Mouse (Mus musculus) midbrain, embryonic 12.5 days (tissue): ENCODE results near the gene 1810024B03Rik. TPM values are rescaled to one million over a fixed set of nuclear protein-coding genes. Genes with fewer than 3 reads are reported as not detected.

Source experiments
- ATAC-seq: fragments of 200-750 bp; cut with Nextera tagmentation; 2 replicates; pipeline ENCODE4 v1.8.0; 2017; ENCODE audit warnings: low read depth, moderate TSS enrichment, moderate library complexity; ENCODE audit not compliant: low FRiP score
- H3K27ac ChIP-seq: fragments of 300-500 bp; sonication (generic); replicated peaks from 2 replicates; pipeline ENCODE4 v1.5.1; 2016; ENCODE audit warnings: mild to moderate bottlenecking
- H3K27me3 ChIP-seq: fragments of 300-500 bp; sonication (generic); 2 replicates; pipeline ENCODE4 v1.6.1; 2016; ENCODE audit warnings: mild to moderate bottlenecking
- H3K36me3 ChIP-seq: fragments of 300-500 bp; sonication (generic); 2 replicates; pipeline ENCODE4 v1.6.1; 2016
- H3K4me1 ChIP-seq: fragments of 300-500 bp; sonication (generic); 2 replicates; pipeline ENCODE4 v1.6.1; 2016
- H3K4me2 ChIP-seq: fragments of 300-500 bp; sonication (generic); replicated peaks from 2 replicates; pipeline ENCODE4 v1.6.1; 2016; ENCODE audit warnings: mild to moderate bottlenecking, moderate library complexity
- H3K4me3 ChIP-seq: fragments of 300-500 bp; sonication (generic); 2 replicates; pipeline ENCODE4 v1.5.1; 2016; ENCODE audit warnings: mild to moderate bottlenecking
- H3K9ac ChIP-seq: fragments of 300-500 bp; sonication (generic); replicated peaks from 2 replicates; pipeline ENCODE4 v1.6.1; 2016; ENCODE audit warnings: mild to moderate bottlenecking, moderate library complexity
- H3K9me3 ChIP-seq: fragments of 300-500 bp; sonication (generic); 2 replicates; pipeline ENCODE4 v1.6.1; 2016; ENCODE audit warnings: mild to moderate bottlenecking
- WGBS: fragments of 180-500 bp; shearing (Covaris S2); methylation state at CpG from one replicate; pipeline ENCODE4 v1.1.7; 2016; 5-methylcytosine and 5-hydroxymethylcytosine counted together
- polyA plus RNA-seq: library from polyadenylated mRNA; unstranded; fragments of >200 nt; fragmentation: Nextera tagmentation; extraction: Ambion mirVana; gene quantifications from 2 replicates; pipeline ENCODE4 v1.2.1, GENCODE M21; 2016

1810024B03Rik gene
- polyA plus RNA-seq, 1 experiment from 2014 or later: 2.6 TPM

GRCm38 (mm10) chr2:127145699-127146098 lies 62.4 kb downstream of the 1810024B03Rik start:
- Histone ChIP-seq H3K27me3 (peaks cover 16% of the 10 kb centered on the region), H3K36me3 (peaks cover 9% of the 10 kb centered on the region; the same call in 1 of the 2 replicates), H3K4me2 (no peak overlapping the region), H3K9me3 (no peaks in the 10 kb centered on the region), H3K4me3 (no peak overlapping the region), H3K4me1 (peaks cover 21% of the 10 kb centered on the region), H3K9ac (no peak overlapping the region), H3K27ac (no peak overlapping the region)
- WGBS: 85% methylated on average over 3 of the region's 3 CpGs
- ATAC-seq: no peak

DNA sequence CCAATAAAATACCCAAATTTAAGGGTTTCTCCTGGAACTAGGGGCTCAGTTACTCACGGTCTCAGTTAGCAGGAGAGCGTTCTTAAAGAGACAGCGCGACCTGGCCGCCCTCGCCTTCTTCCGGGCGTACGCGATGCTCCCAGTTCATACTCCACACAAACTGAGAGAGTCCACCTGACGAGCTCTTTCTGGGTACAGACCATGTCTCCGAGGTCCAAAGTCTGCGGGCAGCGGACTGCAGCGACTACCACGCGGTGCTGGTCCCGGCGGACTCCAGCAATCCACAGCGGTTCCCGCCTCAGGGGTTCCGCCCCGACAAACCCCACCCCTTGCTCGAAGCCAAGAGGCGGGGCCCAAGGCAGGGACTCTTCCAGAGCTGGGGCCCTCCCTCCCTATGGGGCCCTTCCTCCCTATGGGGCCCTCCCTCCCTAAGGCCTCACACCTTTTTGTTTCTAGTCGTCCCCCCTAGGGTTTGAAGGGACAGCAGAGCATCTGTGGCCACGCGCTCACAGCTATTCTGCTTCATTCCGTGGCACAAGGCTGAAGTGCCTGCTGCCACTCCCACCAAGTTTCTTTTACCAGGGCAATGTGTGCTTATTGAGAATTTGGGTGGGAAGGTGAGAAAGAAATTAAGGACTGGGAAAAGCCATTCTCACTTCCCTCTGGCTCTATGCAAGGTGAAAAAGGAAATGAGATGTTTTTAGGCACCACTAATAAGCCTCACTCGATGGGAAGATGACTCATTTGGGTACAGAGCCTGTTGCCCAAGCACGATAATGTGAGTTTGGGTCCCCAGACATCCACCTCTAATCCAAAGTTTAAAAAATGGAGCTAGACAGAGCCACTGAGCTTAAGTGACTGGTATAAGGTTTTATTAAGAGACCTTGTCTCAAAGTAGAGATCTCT lies 64.7 kb downstream of the 1810024B03Rik start, which contains the start of gene Itpripl1:
Gene Itpripl1 (minus strand): TSS at position 285 of the 906 bp plus-strand sequence.
- H3K27ac ChIP-seq: no peak within 1 kb of the TSS
- WGBS: 3% methylated on average over 31 of the region's 31 CpGs
- H3K27me3 ChIP-seq: peaks cover 16% of the 10 kb centered on the region
- peak within 1 kb of the TSS; percentile 91 for H3K4me2 ChIP-seq
- no peaks in the 10 kb centered on the region for H3K9me3 ChIP-seq
- H3K36me3 ChIP-seq: peaks cover 19% of the 10 kb centered on the region
- H3K9ac ChIP-seq: peak within 1 kb of the TSS; percentile 66
- H3K4me3 ChIP-seq: peak within 1 kb of the TSS; percentile 58
- peaks cover 21% of the 10 kb centered on the region for H3K4me1 ChIP-seq
- ATAC-seq: peak; percentile 90

DNA sequence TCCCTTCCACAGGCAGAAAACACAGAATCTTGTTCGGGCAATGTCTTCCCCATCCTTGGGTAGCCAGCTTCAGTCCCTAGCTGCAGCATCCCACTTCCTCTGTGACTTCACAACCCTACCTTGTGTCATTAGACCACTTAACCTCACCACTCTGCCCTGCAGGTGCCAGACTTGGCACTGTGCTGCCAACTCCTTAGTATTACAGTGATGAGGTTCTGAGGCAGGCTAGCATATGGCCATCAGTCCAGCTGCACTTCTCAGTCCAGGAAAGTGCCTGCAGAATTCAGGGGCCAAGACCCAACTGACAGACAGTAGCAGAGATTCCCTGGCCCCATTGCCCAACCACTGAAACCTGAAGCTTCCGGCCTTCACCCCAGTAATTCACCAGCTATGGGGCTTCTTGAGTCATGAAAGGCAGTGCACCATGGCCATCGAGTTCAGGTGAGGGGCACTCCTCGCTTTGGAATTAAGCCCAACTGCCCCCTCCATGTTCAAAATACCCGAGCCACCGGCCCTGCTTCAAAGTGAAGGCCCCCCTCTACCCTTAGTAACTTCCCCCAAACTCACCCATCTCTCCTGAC lies 65.4 kb downstream of the 1810024B03Rik start:
- 0 out of 2 replicates have a peak, but pooled peaks have one; percentile 27 for ATAC-seq
- H3K36me3 ChIP-seq: peaks cover 19% of the 10 kb centered on the region
- no peak overlapping the region for H3K27ac ChIP-seq
- WGBS: 14% methylated on average over 6 of the region's 6 CpGs
- no peaks in the 10 kb centered on the region for H3K9me3 ChIP-seq
- H3K4me3 ChIP-seq: peak overlapping the region; percentile 58
- peak overlapping the region; percentile 66 for H3K9ac ChIP-seq
- peak overlapping the region; percentile 91 for H3K4me2 ChIP-seq
- peaks cover 21% of the 10 kb centered on the region for H3K4me1 ChIP-seq
- H3K27me3 ChIP-seq: peaks cover 16% of the 10 kb centered on the region

DNA sequence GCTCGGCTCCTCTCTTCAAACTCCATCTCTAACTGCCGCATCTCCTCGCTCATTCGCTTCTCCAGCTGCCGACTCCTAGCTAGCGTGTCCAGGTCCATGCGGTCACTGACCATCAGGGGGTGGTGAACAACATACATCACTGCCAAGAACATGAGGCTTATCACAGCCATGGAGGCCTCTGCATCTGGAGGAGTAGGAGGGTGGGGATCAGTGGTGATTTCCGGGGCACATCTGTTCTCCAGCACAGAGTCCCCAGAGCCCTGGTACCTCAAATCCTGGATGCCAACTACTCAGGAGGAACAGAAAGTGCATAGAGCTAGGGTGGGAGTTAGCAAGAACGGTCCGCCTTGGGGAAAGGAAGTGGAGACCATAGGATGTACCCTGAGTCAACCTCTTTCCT lies 66.0 kb downstream of the 1810024B03Rik start:
- Histone ChIP-seq H3K36me3 (peaks cover 19% of the 10 kb centered on the region), H3K4me3 (peak overlapping the region; percentile 58; the same call in 1 of the 2 replicates), H3K27ac (no peak overlapping the region), H3K27me3 (peaks cover 16% of the 10 kb centered on the region), H3K9me3 (no peaks in the 10 kb centered on the region), H3K4me2 (peak overlapping the region; percentile 91), H3K9ac (no peak overlapping the region), H3K4me1 (peaks cover 26% of the 10 kb centered on the region)
- ATAC-seq: no peak
- WGBS: 90% methylated on average over 10 of the region's 10 CpGs

DNA sequence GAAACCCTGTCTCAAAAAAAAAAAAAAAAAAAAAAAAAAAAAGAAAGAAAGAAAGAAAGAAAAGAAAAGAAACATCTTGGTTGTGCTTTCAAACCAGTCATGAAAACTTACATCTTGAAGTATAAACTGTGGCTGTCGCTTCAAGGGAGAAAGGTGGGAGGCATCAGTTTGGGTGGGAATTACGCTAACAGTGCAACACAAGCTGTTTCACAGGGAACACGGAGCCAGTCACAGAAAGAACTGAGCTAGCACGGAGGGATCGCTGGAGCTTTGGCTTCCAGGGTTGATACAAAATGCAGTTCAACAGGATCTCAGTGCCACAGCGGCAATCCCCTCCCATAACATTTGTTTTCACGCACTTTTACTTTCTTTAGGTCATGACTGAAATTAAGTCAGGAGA lies 68.1 kb downstream of the 1810024B03Rik start:
- H3K27me3 ChIP-seq: peaks cover 16% of the 10 kb centered on the region
- no peak overlapping the region for H3K9ac ChIP-seq
- no peak overlapping the region for H3K27ac ChIP-seq
- no peak for ATAC-seq
- WGBS: 95% methylated on average over 7 of the region's 7 CpGs
- H3K9me3 ChIP-seq: no peaks in the 10 kb centered on the region
- H3K36me3 ChIP-seq: peaks cover 19% of the 10 kb centered on the region
- no peak overlapping the region for H3K4me2 ChIP-seq
- H3K4me3 ChIP-seq: no peak overlapping the region
- peaks cover 31% of the 10 kb centered on the region for H3K4me1 ChIP-seq

- Histone ChIP-seq H3K4me3 (no peak overlapping the region), H3K27ac (no peak overlapping the region), H3K9ac (no peak overlapping the region), H3K4me2 (no peak overlapping the region), H3K4me1 (peaks cover 31% of the 10 kb centered on the region), H3K36me3 (peaks cover 19% of the 10 kb centered on the region), H3K9me3 (no peaks in the 10 kb centered on the region), H3K27me3 (peaks cover 15% of the 10 kb centered on the region)
- 100% methylated on average over 1 of the region's 1 CpGs for WGBS
- ATAC-seq: no peak
Measured at GRCm38 (mm10) chr2:127139605-127140004, 68.5 kb downstream of the 1810024B03Rik start.

DNA sequence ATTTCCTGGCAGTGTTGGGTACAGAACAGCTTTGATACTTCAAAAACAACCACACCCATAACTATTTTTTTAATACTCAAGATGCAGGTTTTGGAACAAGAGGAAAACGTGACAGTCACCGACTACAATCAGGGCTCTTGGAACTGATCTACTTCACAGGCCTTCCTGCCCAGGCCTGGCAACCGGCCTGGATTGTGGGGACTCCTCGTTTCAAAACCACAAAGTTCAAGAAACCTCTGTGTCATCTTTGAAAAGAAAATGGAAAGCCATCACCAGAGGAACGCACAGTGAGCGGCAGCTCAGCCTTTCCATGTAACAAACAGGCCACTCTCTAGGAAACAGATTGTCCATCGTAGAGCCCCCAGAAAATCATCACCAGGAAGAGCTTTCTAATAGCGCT lies 69.0 kb downstream of the 1810024B03Rik start:
- peaks cover 35% of the 10 kb centered on the region for H3K4me1 ChIP-seq
- H3K27me3 ChIP-seq: peaks cover 10% of the 10 kb centered on the region
- no peak for ATAC-seq
- H3K27ac ChIP-seq: no peak overlapping the region
- H3K36me3 ChIP-seq: peaks cover 19% of the 10 kb centered on the region
- H3K4me3 ChIP-seq: no peak overlapping the region
- 92% methylated on average over 8 of the region's 8 CpGs for WGBS
- H3K4me2 ChIP-seq: no peak overlapping the region
- H3K9ac ChIP-seq: no peak overlapping the region
- no peaks in the 10 kb centered on the region for H3K9me3 ChIP-seq

GRCm38 (mm10) chr2:127138449-127138848 lies 69.6 kb downstream of the 1810024B03Rik start:
- H3K27ac ChIP-seq: no peak overlapping the region
- 0 out of 2 replicates have a peak, but pooled peaks cover 4% of the 10 kb centered on the region for H3K27me3 ChIP-seq
- H3K36me3 ChIP-seq: peaks cover 19% of the 10 kb centered on the region
- H3K4me3 ChIP-seq: no peak overlapping the region
- no peak for ATAC-seq
- H3K4me2 ChIP-seq: no peak overlapping the region
- H3K4me1 ChIP-seq: peaks cover 33% of the 10 kb centered on the region
- WGBS: 91% methylated on average over 4 of the region's 4 CpGs
- H3K9me3 ChIP-seq: no peaks in the 10 kb centered on the region
- no peak overlapping the region for H3K9ac ChIP-seq

- Histone ChIP-seq H3K4me1 (peaks cover 33% of the 10 kb centered on the region), H3K9me3 (no peaks in the 10 kb centered on the region), H3K9ac (no peak overlapping the region), H3K27me3 (0 out of 2 replicates have a peak, but pooled peaks cover 4% of the 10 kb centered on the region), H3K36me3 (peaks cover 19% of the 10 kb centered on the region), H3K27ac (no peak overlapping the region), H3K4me2 (no peak overlapping the region), H3K4me3 (no peak overlapping the region)
- 89% methylated on average over 10 of the region's 10 CpGs for WGBS
- no peak for ATAC-seq
Measured at GRCm38 (mm10) chr2:127137838-127138420, 70.2 kb downstream of the 1810024B03Rik start.

DNA sequence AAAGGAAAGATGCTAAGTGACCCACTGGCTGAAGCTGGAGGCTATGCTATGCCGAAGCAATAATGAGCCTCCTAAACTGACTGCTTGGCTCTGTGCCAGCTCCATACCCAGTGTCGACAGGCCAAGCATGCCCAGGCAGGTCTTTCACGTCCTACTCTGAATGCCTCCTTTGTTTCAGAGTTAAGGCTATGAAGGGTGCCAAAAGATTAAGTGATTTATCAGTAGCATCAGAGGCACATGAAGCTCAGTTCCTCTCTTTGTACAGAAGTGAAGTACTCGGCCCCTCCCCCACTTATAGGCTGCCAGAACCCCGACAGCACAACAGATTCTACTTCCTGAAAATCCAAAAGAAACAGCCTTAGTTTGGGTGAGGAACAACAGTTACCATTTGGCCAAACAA lies 71.1 kb downstream of the 1810024B03Rik start:
- no peaks in the 10 kb centered on the region for H3K9me3 ChIP-seq
- peak overlapping the region; percentile 55 for H3K27ac ChIP-seq
- ATAC-seq: peak; percentile 72
- peaks cover 19% of the 10 kb centered on the region for H3K36me3 ChIP-seq
- H3K4me2 ChIP-seq: no peak overlapping the region
- no peaks in the 10 kb centered on the region for H3K27me3 ChIP-seq
- H3K4me1 ChIP-seq: peaks cover 33% of the 10 kb centered on the region
- 25% methylated on average over 5 of the region's 5 CpGs for WGBS
- H3K4me3 ChIP-seq: no peak overlapping the region
- H3K9ac ChIP-seq: no peak overlapping the region
